Mouse (Mus musculus) adrenal gland, adult 18-20 months (tissue): ENCODE measurements around the gene Nfyb. TPM values are rescaled to one million over a fixed set of nuclear protein-coding genes. Genes with fewer than 3 reads are reported as not detected.

Source experiments
- DNase-seq, 2 experiments: peaks; one replicate each; pipeline ENCODE4 v3.0.0; 2021 to 2022; ENCODE audit warnings: low spot score in 2 of 2
- total RNA-seq, 2 experiments: library from RNA; stranded (reverse); gene quantifications; 1 replicate in 1 of 2; 2 replicates in 1 of 2; pipeline ENCODE4 v1.2.3; 2021

Gene Nfyb
- total RNA-seq, 2 experiments from 2014 or later, result 15.7 to 17.5 TPM

DNA sequence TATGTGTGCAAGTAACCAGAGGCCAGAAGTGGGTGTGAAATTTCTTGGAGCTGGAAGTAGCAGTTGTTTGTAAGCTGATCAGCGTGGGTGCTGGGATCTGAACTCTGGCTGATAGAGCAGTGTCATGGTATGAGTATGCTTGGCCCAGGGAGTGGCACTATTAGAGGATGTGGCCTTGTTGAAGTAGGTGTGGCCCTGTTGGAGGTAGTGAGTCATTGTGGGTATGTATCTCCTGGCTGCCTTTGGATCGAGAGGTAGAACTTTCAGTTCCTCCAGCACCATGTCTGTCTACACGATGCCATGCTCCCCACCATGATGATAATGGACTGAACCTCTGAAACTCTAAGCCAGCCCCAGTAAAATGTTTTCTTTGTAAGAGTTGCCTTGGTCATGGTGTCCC lies 16.4 kb upstream of the Nfyb start:
- no peak for DNase-seq

DNA sequence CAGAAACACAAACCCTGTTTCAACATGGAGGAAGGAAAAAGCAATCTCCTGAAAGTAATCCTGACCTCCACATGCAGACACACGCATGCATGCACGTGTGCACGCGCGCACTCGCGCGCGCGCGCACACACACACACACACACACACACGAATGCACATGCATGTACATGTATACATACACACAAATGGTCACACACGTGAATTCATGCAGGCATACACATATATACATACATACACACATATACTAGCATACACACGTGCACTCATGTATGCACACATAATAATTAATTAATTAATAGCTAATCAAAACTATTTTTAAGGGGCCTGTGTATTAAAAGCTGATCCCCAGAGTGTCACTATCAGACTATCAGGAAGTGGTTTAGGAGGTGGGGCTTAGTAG lies 15.9 kb upstream of the Nfyb start:
- DNase-seq, result no peak

DNA sequence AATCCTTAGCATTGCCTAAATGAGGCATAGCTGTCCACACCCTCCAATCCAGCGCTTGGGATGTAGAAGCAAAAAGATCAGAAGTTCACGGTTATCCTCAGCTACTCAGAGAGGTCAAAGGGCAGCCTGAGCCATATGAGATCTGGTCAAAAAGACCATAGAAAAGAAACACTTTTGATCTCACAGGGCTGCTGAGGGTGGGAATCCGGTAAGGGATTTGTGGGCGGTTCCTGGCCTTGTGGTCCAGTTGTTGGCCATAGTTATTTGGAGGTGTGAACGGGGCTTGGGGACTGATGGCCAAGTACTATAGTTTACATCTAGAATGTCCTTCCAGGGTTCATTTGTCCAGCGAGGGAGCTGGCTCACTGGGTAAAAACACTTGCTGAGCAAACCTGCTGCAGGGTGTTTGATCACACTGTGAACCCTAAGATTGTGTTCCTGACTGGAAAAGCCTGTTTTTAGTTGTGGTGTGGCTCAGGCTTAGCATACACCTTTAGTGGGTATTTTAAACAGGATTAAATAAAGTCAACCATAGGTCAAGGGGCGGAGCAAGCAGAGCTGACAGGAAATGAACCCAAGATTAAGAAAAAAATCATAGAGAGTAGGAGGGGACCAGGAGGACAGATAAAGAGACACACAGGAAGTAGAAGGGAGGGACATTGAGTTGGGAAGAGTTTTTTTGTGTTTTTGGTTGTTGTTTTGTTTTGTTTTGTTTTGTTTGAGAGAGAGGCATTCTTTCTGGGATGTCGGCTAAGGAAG lies 15.0 kb upstream of the Nfyb start:
- DNase-seq, result no peak

- DNase-seq, result no peak
Observed at GRCm38 (mm10) chr10:82777886-82778285, 13.9 kb upstream of the Nfyb start.

DNA sequence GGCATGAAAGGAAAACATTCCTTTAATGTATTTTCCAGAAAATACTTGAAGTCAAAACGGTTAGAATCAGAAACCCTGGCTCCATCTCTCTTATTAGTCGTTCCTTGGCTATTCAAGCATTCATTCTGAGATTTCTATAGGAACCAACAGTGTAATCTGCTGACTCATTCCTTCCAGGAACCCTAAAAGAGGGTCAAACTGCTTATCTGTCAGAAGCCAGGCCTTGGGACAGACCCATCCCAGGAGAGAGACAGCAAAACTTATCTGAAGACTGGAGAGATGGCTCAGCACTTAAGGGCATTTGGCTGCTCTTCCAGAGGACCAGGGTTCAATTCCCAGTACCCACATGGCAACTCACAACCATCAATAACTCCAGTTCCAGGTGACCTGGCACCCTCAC lies 13.1 kb upstream of the Nfyb start:
- no peak for DNase-seq

GRCm38 (mm10) chr10:82774841-82775240 lies 10.9 kb upstream of the Nfyb start:
- DNase-seq, result no peak

DNA sequence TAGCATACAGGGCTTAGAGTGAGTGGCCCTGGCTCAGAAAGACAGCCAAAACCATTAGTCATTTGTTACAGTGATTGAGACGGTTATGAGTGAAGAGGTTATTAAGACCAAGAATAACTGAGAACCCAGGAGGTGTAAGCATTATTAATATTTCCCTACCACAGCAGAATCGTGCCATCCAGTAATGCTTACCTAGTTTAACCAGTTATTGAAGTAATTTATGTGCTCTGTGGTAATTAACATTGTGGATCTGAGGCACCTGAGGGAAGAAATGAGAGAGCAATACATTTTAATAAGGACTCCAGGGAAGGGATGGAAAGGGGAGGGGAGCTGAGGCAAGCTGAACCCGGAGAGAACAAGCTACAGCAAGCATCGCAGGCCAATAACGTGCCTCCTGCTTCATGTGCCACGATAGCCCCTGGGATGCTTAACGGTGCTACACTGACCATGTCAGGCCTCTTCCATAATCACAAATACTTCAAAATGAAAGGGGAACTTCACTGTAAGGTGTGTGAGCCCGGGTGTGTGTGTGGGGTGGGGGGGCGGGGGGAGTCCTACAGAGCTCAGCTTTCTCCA lies 7.7 kb upstream of the Nfyb start:
- no peak for DNase-seq

DNA sequence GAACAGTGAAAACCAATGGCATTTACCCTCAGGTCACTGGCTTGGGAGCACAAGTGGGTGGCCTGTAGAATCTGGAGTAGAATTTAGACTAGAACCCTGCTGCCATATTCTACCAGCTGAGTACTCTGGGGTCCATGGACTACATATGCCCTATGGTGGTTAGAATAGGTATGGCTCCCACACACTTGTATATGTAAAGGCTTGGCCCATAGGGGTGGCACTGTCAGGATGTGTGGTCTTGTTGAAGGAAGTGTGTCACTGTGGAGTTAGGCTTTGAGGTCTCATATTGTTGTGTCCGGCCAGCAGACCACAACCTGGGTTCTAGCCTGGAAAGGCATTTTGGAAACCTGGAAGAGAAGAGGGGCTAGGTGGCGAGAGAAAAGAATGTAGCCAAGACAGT lies 6.8 kb upstream of the Nfyb start:
- no peak for DNase-seq

DNA sequence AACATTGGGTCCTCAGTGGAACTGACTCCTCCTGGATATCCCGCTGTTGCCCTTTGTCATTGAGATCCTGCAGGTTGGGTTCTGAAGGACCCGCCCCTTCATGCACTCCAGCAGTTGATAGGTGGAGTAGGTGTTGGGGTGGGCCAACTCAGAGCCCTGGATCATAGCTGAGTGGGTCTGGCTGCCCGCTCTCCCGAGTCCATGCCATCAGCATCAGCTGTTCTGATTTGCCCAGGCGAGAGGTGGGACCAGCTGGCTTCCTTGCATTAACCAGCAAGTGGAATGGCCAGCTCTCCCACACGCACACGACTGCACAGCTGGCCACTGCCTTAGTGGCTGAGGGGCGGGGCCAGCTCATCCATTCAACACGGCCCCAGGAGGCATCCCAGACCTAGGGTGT lies 5.0 kb upstream of the Nfyb start:
- DNase-seq, result no peak

DNA sequence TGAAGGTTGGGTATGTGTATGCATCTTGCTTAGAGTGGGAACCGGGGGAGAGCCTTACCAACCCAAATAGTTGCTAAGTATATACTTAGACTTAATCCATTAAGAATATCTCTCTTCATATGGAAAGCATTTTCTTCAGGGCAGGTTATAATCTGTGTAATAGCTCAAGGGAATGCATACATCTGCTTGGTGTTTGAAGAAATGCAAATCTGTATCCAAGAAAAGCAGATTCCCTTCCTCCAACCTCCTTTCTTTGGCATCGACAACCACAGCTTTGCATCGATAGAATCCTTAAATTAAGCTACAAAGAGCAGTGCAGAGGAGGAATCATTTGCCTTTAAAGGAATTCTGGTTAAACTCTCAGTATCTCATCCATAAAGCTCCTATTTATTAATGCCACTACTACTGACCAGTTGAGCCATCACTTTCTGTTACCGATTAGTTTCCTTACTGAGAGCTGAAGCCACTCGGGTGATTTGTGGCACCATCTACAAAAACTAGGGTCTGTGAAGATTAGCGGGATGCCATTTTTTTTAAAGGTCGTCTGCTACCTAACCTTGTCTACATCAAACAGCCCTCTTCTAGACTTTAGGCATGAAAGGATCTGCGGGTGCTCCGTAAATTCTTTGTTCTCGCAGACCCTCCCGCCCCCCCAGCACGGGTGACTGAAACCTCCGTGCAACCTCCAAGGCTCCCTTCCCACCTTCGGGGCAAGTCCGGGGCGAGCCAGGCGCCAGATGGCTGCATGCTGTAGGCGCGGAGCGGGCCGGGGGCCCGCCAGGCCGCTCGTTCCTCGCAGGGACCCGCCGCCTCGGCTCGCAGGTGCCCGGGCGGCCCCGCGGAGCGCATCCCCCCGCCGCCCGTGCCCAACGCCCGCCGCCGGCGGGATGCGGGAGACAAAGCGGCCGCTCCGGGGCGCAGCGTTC lies 925 bp downstream of the Nfyb start:
- peak; percentile 43 to 45 for DNase-seq

DNA sequence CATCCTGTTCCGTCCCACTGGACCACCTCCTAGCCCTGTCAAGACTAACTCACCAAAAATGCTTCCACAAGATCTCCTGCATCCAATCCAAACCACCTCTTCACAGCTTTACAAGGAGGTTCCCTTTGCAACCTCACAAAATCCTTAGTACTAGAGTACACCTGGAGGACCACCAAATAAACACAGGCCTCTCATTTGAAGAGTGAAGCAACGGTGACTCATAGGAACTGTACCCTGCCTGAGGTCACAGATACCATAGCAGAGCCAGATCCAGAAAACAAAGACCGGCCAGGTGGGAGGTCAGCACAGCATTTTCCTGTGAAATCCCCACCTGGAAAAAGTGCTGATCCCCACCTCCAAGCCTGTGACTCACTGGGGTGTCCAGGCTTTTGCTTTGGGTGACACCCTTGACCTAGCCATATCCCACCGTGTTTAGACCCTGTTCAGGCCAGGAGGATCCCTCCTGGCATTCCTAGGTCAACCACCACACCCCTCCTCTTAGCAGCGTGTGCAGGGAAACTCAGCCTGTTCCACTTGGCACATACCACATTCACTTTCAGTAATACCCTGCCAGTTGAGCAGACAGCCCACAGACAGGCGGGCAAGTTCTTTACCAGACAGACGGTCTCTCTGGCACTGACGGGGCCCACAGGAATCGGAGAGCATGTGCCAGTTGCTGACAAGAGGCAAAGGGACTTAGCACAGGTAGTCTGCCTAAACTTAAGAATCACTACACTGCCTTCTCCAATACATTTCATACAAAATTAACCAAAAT lies 2.7 kb downstream of the Nfyb start:
- no peak for DNase-seq

DNA sequence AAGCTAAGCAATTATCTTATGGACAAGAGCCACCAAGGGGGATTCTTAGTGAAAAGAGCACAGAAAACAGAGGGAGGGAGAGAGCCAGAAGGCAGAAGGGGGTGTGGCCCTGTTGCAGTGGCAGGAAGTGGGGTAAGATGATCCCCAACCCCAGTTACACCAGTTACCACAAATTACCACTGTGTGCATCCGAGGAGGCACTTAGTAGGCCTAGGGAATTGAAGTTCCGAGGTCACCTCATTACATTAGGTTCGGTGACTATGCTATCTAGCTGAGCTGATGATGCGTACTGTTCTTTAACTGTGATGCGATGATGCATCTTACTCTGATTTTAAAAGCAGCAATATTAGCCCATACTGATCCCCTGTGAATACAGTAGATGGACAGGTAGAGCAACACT lies 4.2 kb downstream of the Nfyb start:
- DNase-seq, result no peak

DNA sequence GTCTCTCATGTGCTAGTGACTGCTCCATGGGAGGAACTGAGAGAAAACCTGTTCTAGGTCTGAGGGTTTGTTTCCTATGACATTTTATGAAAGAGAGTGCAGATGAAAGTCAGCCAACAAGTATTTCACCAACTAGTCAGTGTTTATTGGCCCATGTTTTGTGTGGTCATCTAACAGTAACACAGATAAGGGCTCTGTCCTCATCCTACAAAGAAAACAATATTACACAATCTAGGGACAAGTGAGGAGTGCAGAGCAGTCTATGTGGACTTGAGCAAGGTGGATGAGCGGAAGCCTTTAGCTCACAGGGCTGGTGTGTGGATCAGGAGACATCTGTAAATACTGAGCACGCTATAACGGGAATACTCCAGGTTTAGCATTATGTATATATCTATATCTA lies 5.1 kb downstream of the Nfyb start:
- DNase-seq, result no peak

- DNase-seq, result no peak
Observed at GRCm38 (mm10) chr10:82758368-82758767, 5.6 kb downstream of the Nfyb start.

- no peak for DNase-seq
Observed at GRCm38 (mm10) chr10:82757341-82757740, 6.6 kb downstream of the Nfyb start.

DNA sequence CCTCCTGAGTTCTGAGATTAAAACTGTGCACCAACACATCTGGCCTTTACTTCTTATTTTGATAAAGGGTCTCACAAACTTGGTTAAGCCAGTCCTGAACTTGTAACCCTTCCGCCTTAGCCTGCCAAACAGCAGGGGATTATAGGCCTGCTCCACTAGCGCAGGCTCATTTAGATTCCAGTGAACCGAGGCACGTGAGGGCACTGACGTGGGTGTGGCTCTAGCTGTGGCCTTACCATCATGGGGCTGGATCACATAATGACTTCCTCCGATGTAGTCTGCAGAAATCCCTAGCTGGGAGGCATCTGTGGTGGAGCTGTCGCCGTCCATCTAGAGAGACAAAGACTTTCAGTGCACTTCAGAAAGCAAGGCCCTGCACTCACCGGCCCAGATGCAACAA lies 7.5 kb downstream of the Nfyb start:
- DNase-seq, result no peak

DNA sequence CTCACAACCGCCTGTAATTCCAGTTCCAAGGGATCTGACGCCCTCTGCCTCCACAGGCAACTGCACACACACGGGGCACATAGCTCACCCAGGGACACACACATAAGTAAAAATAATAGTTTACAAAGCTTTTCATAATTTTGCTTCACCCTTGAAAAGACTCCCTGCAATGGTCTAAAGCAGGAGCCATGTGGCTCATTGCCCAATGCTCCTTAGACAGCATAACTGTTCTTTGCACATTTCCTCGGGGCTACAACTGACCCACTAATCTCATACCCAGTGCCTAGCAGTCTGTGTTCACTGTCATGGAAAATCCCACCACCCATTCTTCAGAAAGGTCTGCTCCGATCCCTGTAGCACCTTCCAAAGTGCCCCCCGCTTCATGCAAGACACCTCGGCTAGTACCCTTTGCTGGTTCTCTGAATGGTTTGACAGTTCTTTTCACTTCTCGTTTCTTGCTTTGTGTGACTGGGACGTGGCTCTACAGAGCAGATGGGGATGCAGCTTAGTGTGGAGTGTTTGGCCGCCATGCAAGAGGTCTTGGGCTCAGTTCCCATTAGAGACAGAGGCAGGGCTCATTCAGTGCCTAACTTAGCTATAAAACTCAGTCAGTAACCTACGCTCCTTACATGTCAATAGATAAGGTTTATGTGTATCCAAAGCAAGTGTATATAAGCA lies 8.6 kb downstream of the Nfyb start:
- DNase-seq, result no peak

GRCm38 (mm10) chr10:82754642-82755041 lies 9.3 kb downstream of the Nfyb start:
- no peak for DNase-seq

DNA sequence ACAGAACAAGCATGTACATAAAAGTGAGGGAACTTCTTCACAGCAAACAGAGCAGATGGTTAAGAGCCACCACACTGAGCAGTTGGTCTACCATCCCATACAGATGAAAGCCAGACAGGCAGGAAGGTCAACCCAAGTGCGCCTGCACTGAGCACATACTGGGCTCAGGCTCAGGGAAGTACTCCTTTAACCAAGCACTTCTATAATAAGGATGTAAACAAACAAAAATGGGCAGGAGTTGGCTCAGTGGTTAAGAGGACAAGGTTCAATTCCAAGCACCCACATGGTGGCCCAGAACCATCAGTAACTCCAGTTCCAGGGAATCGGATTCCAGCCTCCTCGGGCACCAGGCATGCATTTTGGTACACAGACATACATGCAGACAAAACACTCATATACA lies 11.0 kb downstream of the Nfyb start:
- no peak for DNase-seq

DNA sequence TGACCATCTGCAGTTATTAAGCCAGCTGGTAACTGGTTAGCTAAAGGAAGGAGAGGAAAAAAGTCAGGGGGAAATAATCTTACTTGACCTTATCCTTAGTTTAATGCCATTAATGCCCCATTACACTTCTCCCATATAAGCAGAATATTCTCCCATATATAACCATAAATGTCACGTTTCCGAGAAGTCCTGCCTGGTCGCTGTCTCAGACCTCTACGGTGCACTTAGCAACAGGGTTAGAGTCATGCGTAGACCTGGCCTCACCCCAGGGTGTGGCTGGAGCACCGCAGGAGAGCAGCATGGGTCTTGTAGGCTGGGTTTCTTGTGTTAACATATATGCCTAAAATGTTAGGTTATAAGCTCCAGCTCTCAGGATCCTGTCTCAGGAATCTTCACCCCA lies 13.2 kb downstream of the Nfyb start:
- DNase-seq, result no peak
